Mouse (Mus musculus) hindbrain, embryonic 11.5 days (tissue): ENCODE results near the gene D10Jhu81e. TPM values are rescaled to one million over a fixed set of nuclear protein-coding genes. Genes with fewer than 3 reads are reported as not detected.

Source experiments
- ATAC-seq: fragments of 200-750 bp; cut with Nextera tagmentation; 2 replicates; pipeline ENCODE4 v1.8.0; 2017; ENCODE audit warnings: mild to moderate bottlenecking, moderate TSS enrichment, moderate library complexity; ENCODE audit not compliant: low FRiP score
- DNase-seq: peaks from one replicate; pipeline ENCODE4 v3.0.0-alpha.2; 2015; ENCODE audit warnings: low spot score
- H3K27ac ChIP-seq: fragments of 300-500 bp; sonication (generic); 2 replicates; pipeline ENCODE4 v1.5.1; 2014; ENCODE audit warnings: mild to moderate bottlenecking, low read depth, low read length
- H3K27me3 ChIP-seq: fragments of 300-500 bp; sonication (generic); 2 replicates; pipeline ENCODE4 v1.6.1; 2014; ENCODE audit warnings: mild to moderate bottlenecking, low read length, moderate library complexity, mixed read lengths; ENCODE audit not compliant: control insufficient read depth, insufficient read depth
- H3K36me3 ChIP-seq: fragments of 300-500 bp; sonication (generic); 2 replicates; pipeline ENCODE4 v1.6.1; 2014; ENCODE audit warnings: mild to moderate bottlenecking, low read length, moderate library complexity, mixed read lengths; ENCODE audit not compliant: control insufficient read depth, insufficient read depth
- H3K4me1 ChIP-seq: fragments of 300-500 bp; sonication (generic); replicated peaks from 2 replicates; pipeline ENCODE4 v1.6.1; 2014; ENCODE audit warnings: low read length, mixed read lengths; ENCODE audit not compliant: control insufficient read depth, insufficient read depth
- H3K4me2 ChIP-seq: fragments of 300-500 bp; sonication (generic); replicated peaks from 2 replicates; pipeline ENCODE4 v1.6.1; 2014; ENCODE audit warnings: mild to moderate bottlenecking, low read depth, low read length
- H3K4me3 ChIP-seq: fragments of 300-500 bp; sonication (generic); 2 replicates; pipeline ENCODE4 v1.5.1; 2014; ENCODE audit warnings: low read depth, low read length
- H3K9ac ChIP-seq: fragments of 300-500 bp; sonication (generic); 2 replicates; pipeline ENCODE4 v1.6.1; 2014; ENCODE audit warnings: low read depth, low read length
- H3K9me3 ChIP-seq: fragments of 300-500 bp; sonication (generic); 2 replicates; pipeline ENCODE4 v1.6.1; 2016; ENCODE audit warnings: low read length; ENCODE audit not compliant: control insufficient read depth
- WGBS: fragments of 180-500 bp; shearing (Covaris S2); extraction: QIAGEN DNeasy Blood & Tissue Kit; methylation state at CpG from one replicate; pipeline ENCODE4 v1.1.7; 2014; 5-methylcytosine and 5-hydroxymethylcytosine counted together
- polyA plus RNA-seq: library from polyadenylated mRNA; unstranded; fragments of >200 nt; fragmentation: Nextera tagmentation; extraction: Ambion mirVana; gene quantifications from 2 replicates; pipeline ENCODE4 v1.2.1, GENCODE M21; 2014

D10Jhu81e gene
- polyA plus RNA-seq, 1 experiment from 2014 or later = 13.6 TPM

DNA sequence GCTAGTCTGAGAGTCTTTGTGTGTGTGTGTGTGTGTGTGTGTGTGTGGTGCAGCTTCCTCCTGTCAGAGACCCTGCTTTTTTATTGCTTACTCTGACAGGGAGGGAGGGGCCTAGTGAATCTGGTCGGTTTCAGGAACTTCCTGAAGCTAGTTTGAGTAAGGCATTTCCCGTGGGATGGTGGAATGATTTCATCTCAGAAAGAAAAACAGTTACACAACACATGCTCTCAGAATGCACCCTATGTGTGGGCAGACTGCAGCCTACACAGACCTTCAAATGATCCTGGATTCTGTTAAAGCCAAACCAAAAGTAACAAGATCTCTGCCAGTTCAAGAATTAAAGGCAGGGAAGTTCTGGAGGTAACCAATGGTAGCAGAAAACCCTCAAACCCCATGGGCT lies 54.4 kb downstream of the D10Jhu81e start:
- ATAC-seq = no peak
- Histone ChIP-seq H3K9me3 (no peaks in the 10 kb centered on the region), H3K27me3 (no peaks in the 10 kb centered on the region), H3K4me1 (no peaks in the 10 kb centered on the region), H3K36me3 (no peaks in the 10 kb centered on the region), H3K4me2 (no peak overlapping the region), H3K4me3 (no peak overlapping the region), H3K9ac (no peak overlapping the region), H3K27ac (no peak overlapping the region)
- WGBS = 78% methylated on average over 2 of the region's 2 CpGs
- no peak for DNase-seq

DNA sequence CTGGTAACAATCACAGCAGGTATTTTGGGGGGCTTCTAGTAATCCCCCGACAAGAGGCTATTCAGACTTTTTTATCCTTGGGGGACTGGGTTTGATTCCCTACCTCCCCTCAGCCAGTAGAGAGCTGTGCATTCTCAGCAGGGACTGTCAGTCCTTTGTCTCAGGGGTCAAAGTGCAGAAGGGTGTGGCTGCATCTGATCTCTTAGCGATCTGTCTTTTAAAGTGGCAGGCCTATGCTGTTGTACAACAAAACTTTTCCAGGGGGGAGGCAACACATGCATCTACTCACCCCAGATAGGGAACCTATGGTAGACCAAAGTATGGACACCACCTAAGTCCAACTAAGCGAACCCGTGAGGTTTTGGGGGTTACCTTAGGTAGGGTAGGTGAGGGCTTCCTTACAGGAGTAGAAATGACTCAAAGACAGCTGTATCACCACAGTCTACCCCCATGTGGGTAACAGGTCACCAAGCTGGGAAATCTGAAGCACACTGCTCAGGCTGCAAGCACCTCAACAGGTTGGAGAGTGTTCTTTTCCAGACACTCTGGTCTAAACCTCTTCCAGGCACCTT lies 55.0 kb downstream of the D10Jhu81e start:
- Histone ChIP-seq H3K4me3 (no peak overlapping the region), H3K4me2 (no peak overlapping the region), H3K9ac (no peak overlapping the region), H3K27ac (no peak overlapping the region), H3K9me3 (no peaks in the 10 kb centered on the region), H3K4me1 (no peaks in the 10 kb centered on the region), H3K27me3 (no peaks in the 10 kb centered on the region), H3K36me3 (no peaks in the 10 kb centered on the region)
- ATAC-seq (no peak), DNase-seq (peak; percentile 27)
- 52% methylated on average over 4 of the region's 4 CpGs for WGBS

Other genes starting within 250 kb of the D10Jhu81e start
- gene Trpm2, start 199.2 kb downstream of the D10Jhu81e start, polyA plus RNA-seq = 0.56 and 1.4 TPM in 2 replicates
- 33.2 and 37.1 TPM in 2 replicates for gene 1810043G02Rik, start 191.3 kb downstream of the D10Jhu81e start, polyA plus RNA-seq
- gene Pfkl, start 159.7 kb downstream of the D10Jhu81e start, polyA plus RNA-seq = 85.5 and 114 TPM in 2 replicates
- not detected in 2 replicates for gene Dnmt3l, start 127.8 kb downstream of the D10Jhu81e start, polyA plus RNA-seq
- 0.11 and 0.28 TPM in 2 replicates for gene Aire, start 126.2 kb downstream of the D10Jhu81e start, polyA plus RNA-seq
- 1.4 TPM in 2 replicates for gene Icosl, start 100.5 kb downstream of the D10Jhu81e start, polyA plus RNA-seq
- gene Pwp2, start 15.4 kb upstream of the D10Jhu81e start, polyA plus RNA-seq = 14.1 and 18.7 TPM in 2 replicates
- 17.7 and 21.2 TPM in 2 replicates for gene Trappc10, start 74.9 kb upstream of the D10Jhu81e start, polyA plus RNA-seq
- 44.1 and 46.0 TPM in 2 replicates for gene Agpat3, start 182.7 kb upstream of the D10Jhu81e start, polyA plus RNA-seq
- 225 and 242 TPM in 2 replicates for gene Rrp1, start 243.3 kb upstream of the D10Jhu81e start, polyA plus RNA-seq